Mouse (Mus musculus) retina, adult 2 months (tissue): ENCODE measurements around the gene Gm17175.
"Not testable (repeated sequence)": the region's sequence is repeated elsewhere in the genome, so short reads cannot be mapped to it uniquely, and the experiment has no call there.

Source experiments
- DNase-seq: peaks from one replicate; pipeline ENCODE4 v3.0.0-alpha.2; 2012; ENCODE audit warnings: low read depth, low spot score

Gm17175 gene

GRCm38 (mm10) chr14:51573963-51574362 lies at the start of gene Gm17175:
TSS of gene Gm17175 (minus strand) at chr14:51574063.
- DNase-seq, result not testable (repeated sequence)

DNA sequence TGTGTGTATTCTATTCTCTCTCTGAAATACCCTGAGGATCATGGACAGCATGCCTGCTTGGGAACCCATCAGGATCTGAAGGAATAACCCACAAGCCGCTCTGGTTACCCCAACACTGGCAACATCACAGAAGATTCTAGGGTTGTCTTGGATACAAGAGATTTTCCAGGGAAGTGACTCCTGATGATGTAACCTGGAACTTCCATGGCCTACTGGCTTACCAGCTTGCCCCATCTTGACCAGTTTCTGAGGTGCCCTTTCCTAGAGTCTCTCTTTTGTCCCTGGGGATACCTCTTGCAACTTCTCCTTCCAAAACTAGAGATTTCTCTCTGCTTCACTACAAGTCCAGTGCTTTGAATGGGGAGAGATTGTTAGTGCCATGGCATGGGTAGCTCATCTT lies 37.3 kb upstream of the Gm17175 start, which contains the start of gene Gm17078:
Gm17078 (minus strand) TSS at position 101 of the 400 bp plus-strand sequence.
- no peak for DNase-seq

GRCm38 (mm10) chr14:51592039-51592438 lies 18.2 kb upstream of the Gm17175 start, which contains the start of gene Gm17174:
TSS of gene Gm17174 (minus strand) at chr14:51592139.
- DNase-seq, result not testable (repeated sequence)

- DNase-seq, result no peak
Observed at GRCm38 (mm10) chr14:51552490-51552889, 21.4 kb downstream of the Gm17175 start, which contains the start of gene Gm5622. TSS of gene Gm5622 (plus strand) at chr14:51552790.
